Mouse (Mus musculus) gastrocnemius, postnatal 36 days (tissue): ENCODE measurements at regions not wholly inside any gene's neighbourhood (a gene's known extent, or its start where the extent isn't known, plus 50 kb on each side); places are given as distances from the start of the nearest gene placed in this dataset.

ENCODE experiments used
- DNase-seq, 2 experiments: peaks; one replicate each; pipeline ENCODE4 v3.0.0; 2022
- intact Hi-C: fragments of 180-260 bp; cut with DNase I; formaldehyde crosslinking; loops from one replicate; pipeline ENCODE4 v1.15.1; 2025

DNA sequence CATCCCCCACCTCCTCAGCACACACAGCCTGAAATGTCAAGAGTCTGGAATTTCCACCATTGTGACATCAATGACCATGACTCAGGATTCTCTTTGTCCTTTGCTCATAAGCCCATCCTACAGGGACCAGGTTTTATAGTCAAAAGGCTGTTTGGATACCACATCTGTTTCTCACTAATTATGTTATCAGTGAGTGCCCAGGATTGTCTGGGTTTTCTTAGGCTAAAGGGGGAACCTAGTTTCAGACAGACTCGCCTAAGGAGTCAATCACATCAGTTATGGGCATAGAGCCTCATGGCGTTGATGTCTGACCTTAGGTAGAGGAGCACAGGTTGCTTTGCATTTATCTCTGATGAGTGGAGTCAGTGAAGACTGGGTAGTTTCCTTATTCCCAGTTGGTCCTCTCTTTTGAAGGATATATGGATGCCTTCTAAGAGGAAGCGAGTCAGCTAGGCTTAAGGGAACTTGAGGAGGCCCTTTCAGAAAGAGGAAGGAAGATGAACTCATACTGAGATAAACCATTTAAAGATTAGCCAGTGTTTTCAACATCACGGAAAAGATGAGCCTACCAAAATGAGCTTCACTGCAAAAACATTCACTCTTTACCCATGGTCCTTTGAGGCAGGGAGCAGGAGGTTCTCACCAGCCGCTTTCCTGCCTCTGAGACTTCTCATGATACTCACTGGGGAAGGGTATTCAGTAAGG, 143.8 kb upstream of the Tmem164 start:
- intact Hi-C loops: loop anchor here (5.0 kb wide), 1 partner anchor 210 kb away; no protein-coding TSS in a partner anchor
- no peak for DNase-seq

DNA sequence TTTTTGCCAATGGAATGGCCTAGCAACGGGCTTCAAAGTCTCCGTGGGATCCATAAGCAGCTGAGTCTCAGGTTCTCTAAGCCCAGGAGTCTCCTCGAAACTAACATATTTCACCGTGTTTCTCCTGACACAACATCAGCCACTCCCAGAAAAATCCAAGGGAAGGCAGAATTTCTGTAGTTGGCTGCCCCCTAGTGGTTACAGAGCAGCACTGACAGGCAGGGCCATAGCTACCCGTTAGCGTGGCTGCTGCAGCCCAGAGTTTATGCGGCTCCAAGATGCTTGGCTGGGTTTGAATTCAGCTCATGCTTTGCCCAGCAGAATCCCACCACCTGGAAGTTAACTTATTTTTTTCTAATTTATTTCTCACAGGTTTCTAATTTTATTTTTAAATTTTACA, 140.9 kb upstream of the Tmem164 start:
- intact Hi-C loops: no loop called here
- peak in 1 of 2 experiments; percentile 28 for DNase-seq

DNA sequence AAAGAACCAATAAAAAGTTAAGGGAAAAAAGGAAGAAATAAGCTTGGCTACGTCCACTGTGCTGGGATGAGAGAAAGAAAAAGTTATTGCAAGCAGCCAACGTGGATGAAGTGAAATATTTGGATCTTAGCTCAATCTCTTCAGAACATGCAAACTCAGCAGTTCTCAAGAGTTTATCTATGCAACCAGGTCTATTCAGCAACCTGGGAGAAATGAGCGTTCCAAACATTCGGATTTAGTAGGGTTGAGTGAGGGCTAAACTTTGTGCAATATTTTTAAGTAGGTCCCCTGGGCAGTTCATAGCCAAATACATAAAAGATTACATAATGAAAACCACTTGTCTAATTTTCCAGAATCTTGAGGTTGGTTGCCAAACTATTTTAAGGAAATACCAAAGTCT, 129.0 kb upstream of the Tmem164 start:
- intact Hi-C loops: no loop called here
- no peak for DNase-seq

DNA sequence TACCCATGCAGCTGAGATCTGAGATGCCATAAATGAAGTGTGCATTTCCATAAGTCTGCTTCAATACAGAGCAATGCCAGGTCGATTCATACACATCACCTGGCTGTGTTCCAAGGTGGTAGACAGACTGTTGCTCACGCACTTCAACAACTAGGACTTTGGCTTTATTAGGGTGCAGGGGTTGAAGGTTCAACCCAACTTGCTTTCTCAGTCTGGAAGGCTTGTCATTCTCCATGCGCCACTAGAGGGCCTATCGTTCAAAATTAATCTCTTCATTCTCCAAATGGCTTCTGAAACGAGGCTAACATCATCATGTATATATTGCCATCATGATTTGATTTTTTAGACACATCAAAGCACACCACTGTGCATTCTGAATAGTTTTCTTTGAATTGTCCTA, 127.0 kb upstream of the Tmem164 start:
- no peak for DNase-seq
- intact Hi-C loops: loop anchor here (2.0 kb wide), 1 partner anchor 255 kb away; no protein-coding TSS in a partner anchor

DNA sequence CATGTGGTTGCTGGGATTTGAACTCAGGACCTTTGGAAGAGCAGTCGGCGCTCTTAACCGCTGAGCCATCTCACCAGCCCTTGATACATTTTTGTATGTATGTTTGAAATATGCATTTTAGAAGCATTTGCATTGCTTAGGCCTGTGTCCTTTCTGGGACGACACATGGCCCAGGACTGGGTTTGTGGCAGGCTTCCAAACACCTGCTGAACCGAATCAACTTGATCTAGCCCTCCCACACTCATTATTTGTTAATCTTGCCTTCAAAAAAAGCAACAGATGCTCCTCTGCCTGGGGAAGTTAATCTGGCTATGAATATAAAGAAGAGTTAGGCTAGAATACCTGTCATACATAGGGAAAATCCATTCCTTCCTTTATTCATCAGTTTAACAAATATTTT, 123.7 kb upstream of the Tmem164 start:
- intact Hi-C loops: no loop called here
- no peak for DNase-seq

DNA sequence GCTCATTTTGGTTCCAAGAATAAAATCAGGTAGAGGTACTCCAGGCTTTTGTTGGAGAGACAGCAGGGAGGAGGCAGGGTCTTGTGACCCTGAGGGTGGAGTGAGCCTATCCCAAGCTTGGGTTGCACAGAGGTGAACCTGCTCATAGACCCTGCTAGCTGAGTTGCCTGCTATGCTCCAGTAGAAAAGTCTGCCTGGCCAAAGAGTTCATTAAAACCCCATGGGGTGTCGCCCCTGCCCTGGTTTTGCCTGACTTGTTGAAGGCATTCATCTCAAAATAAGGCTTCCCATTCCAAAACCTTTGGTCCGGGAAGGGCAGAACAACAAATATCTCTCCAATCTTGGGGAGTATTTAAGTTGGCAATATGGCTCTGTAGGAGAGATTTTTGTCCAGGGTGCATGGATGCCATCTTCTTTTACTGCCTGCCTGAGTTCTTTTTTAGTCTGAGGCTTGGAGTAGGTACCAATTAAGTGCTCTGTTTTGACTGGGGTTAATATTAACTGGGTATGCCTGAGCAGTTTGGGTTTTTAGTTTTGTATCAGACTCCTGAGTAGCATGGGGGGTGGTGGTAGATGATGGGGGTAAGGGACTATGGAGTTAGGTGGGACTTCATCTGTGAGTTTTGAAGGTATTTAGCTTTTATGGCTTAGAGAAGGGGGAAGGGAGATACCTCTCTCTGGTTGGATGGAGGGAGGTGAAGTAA, 120.8 kb upstream of the Tmem164 start:
- no peak for DNase-seq
- intact Hi-C loops: no loop called here

DNA sequence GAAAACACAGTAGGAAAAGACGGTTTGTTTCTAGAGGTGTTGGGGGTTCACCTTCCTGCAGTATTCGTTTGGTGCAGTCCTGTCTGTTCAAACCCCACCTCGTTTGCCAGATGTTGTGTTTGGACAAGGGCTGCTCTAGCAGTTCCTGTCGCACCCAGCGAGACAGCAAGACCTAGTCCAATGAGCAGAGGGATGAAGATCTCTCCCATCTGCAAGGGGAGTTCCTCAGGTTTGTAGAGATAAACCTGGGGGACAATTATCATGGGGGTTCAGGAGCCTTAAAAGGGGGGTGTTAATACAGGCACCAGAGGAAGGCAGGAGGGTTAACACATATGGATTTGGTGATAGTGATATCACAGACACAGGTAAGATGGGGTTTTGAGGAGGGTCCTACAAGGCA, 119.4 kb upstream of the Tmem164 start:
- no peak for DNase-seq
- intact Hi-C loops: no loop called here

DNA sequence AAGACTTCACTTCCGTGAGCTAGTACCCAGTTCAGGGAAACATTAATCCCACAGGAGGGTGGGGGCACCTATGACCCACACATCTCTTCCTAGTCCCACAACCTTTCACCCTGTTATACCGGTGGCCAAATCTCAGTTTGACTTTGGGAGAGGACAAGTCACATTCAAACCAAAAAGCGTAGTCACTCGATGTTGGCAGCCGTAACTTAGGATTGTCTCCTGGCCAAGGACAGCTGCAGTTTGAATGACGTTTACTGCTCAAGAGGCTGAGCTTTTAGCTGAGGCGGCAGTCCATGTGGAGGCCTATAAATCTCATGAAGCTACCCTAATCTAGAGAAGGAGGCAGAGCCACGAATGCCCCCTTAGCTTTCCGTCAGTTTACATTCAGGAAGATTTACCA, 117.0 kb upstream of the Tmem164 start:
- intact Hi-C loops: no loop called here
- DNase-seq: peak in 1 of 2 experiments; percentile 18

DNA sequence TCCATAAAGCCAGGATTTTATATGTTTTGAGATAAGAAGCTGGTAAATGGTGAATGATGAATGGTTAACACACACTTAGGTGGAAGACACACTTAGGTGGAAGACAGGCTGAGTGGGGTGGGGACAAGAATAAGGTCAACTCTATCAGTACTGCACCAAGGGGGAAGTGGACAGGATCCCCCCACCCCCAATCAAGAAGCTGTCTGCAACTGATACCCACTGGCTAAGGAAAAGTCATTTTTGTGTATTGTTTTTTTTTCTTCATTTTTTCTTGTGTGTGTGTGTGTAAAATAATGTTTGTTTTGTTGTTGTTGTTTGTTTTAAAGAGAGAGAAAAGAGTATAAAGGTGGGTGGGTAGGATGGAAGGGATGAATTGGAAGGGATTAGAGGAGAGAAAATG, 109.4 kb upstream of the Tmem164 start:
- intact Hi-C loops: no loop called here

DNA sequence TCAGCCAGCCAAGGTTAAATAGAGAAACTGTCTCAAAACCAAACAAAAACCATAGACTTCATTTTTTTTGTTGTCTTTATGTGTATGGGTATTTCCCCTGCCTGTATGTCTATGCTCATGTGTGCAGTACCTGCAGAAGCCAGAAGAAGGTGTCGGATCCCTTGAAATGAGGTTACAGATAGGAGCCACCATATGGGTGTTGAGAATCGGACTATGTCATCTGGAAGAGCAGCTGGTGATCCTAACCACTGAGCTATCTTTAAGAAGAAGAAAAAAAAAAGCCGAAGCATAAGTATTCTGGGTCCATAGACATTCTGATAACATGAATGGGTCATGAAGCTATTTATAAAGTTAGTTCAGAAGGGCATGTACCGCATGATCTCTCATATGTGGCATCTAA, 107.2 kb upstream of the Tmem164 start:
- no peak for DNase-seq
- intact Hi-C loops: no loop called here

More for the DNA sequence above, 109.4 kb upstream of the Tmem164 start:
- DNase-seq: no peak

DNA sequence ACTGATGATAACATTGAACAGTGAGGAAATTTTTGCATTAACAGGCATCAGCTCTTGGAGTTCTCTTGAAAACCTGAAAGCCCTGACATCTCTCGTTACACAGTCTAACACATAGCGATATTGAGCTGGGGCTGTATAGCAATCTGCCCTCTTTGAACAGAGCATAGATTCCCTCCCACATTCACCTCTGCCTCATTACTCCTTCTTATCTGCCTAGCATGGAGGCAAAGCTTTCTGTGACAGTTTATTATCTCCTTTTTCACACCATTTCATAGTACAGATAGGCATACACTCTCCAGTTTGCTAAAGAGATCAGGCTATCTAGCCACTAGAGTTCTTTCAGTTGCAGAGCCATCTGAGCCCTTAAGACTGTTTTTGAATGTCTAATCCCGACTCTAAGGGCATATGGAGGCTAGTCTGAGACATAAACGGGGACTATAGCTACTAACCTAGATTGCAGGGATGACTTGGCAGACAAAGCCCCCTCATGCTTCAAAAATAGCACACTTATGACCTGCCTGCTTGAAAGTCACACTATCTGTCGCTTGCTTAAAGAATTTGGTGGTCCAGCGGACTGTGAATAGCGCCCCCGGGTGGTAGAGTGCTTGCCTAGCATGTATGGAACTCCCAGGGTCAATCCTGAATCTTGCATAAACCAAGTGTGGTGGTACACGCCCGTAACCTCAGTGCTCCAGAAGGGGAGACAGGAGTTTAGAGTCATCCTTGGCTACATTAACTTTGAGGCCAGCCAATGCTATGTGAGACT, 106.1 kb upstream of the Tmem164 start:
- intact Hi-C loops: no loop called here
- DNase-seq: no peak

DNA sequence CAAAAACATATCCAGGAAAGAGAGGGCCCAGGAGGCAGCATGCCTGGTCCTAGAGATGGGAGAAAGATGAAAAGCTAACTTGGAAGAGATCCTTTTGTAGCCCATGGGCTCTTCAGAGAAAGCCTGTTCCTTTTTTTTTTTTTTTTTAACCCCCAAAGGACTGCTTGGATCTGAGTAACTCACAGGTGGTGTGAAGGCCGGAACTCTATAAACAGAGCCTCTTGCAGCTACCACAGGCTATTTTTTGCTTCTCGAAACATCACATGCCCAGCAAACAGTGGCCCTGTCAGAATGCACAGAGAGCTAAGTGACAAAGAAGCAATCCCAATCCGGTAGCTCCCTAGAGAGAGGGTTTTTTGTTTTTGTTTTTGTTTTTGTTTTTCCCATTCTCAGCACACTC, 105.1 kb upstream of the Tmem164 start:
- intact Hi-C loops: no loop called here
- no peak for DNase-seq

DNA sequence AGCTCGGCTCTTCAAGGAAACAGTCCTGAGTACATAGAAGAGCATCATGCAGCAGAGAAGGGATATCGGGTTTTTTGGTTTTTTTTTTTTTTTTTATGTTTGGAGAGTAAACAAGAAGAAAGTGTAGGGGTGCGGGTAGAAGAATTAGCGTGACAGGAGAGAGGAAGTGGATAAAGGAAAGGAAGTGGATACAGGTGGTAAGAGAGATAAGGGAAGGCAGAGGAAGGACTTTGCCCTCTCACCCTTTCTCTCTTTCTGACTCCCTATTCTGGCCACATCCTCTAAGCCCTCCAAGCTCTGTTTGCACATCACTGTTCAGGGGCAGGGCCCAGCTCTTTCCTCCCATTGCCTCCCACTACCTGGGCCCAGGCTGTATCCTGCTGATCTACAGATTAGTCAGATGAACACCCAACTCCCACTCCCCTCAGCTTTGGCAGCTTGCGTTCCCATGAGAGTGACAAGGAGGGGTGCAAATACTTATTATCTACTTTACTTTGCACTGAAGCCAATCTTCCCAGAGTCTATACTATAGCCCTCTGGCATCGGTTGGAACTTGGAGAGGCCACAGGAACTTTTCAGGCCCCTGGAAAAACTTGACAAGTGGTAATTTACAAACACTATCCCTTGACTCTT, 103.6 kb upstream of the Tmem164 start:
- intact Hi-C loops: no loop called here
- DNase-seq: no peak

DNA sequence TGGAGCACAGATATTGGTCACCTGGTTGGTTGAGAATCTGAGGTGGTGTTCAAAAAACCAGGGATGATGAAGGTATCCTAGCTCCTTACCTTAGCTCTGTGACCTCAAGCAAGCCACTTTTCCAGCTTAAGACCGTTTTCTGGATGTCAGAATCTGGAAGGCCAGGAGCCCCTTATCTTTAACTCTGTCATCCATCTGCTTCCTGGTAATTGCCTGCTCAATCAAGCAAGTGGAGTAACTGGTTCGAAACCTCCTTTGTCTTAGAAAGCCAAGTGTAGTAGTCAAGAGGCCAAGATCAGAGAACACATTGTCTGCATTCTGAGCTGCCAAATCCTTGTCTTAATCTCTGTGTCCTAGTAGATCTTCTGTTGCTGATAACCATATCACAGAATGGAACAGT, 95.9 kb upstream of the Tmem164 start:
- no peak for DNase-seq
- intact Hi-C loops: no loop called here

DNA sequence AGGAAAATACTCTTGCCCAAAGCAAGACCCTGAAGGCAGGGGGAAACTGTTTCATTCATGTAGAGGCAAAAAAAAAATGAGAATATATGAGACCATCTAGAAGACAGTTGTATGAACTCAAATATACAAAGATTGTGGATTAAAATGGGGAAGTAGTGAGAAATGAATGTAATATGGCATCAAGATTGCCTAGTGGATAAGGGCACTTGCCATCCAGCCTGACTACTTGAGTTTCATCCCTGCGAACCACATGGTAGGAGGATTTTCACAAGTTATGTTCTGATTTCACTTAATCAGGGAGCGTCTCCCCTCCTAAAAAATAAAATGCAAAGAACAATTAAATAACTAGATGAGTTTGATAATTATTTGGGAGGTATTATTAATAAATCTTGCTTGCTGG, 81.8 kb upstream of the Tmem164 start:
- intact Hi-C loops: no loop called here
- no peak for DNase-seq

DNA sequence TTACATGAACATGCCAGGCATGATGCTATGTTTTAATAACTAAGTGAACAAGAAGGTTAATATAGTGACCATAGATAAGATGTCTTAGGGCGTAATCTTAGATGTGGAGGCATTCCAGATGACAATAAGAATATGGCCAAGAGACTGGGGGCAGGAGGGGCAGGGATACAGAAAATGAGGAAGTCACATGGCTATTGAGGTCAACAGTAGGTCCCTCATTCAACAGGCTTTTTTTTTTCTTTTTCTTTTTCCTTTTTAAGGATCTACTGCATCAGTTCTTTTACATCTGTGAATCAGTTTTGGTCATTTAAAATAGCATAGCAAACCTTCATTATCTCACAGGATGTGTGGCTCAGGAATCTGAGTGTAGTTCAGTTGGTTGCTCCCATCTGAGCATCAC, 80.4 kb upstream of the Tmem164 start:
- intact Hi-C loops: no loop called here
- no peak for DNase-seq

DNA sequence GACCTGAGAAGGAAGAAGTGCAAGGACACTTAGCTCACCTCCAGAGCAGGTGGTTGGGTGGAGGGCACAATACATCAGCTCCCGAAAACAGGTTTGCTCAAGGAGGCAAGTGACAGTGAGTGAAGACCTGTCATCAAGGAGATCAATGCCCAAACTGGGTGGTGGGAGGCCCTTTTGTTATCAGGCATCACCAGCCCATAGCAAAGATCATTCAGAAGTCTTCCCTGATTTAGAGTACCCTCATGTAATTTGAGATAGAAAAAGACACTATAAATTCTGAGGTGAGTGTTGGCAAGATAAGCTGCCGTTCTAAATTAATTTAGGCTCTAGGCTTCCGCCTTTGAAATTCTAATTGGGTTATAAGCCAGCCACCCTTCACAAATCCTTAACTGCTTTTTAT, 76.1 kb upstream of the Tmem164 start:
- intact Hi-C loops: no loop called here

DNA sequence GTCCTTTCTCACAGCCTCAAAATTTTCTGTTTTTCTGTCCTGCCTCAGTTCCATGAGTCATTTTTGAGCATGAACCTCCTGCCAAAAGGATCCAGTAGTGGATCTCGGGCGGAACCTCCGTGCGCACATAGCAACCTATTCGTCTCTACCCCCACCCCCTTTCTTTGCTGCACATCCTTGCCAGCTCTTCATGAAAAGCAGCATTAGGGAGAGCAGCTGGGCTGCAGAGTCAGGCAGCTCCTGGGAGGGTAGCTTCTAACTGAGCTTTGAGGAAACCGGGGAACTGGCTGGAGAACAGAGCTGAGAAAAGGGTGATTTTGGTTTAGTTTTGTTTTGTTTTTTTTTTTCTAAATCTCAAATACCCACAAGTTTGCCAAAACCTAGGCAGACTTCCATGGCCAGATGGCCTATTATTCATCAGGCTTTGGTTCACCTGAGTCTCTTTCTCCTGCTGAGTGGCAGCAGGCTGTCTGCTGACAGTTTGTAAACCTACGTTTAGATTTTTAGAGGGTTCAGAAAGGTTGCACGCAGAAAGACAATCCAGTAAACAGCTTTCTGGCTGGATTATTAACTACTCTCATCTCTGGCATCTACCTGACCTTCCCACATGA, 74.5 kb upstream of the Tmem164 start:
- intact Hi-C loops: no loop called here

More for the DNA sequence above, 76.1 kb upstream of the Tmem164 start:
- no peak for DNase-seq

DNA sequence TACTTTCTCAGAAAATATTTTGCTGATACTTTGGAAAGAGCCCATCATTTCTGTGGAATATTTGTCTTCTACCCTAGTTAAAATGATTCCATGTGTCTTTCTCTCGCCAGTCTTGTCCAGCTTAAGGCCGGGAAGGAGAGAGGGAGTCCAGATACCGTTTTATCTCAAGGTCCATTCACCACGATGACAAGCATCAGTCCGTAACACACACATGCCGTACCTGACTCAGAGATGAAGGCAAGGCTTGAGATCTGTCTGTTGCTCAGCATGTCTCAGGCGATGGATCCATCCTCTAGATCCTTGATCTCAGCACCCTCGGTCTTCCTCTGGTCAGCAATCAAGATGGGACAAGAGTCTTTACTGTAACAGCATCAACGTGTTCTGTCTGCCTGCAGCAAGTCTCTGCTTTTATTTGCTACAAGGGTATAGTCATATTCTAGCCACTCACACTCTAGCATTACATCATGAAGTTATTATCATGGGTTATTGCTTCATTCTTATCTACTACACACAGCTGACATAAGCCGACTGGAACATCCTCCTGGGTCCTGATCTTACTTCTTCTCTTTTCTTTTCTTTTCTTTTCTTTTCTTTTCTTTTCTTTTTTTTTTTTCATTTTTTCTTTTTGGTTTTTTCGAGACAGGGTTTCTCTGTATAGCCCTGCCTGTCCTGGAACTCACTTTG, 64.9 kb upstream of the Tmem164 start:
- intact Hi-C loops: no loop called here

More for the DNA sequence above, 74.5 kb upstream of the Tmem164 start:
- DNase-seq: no peak

DNA sequence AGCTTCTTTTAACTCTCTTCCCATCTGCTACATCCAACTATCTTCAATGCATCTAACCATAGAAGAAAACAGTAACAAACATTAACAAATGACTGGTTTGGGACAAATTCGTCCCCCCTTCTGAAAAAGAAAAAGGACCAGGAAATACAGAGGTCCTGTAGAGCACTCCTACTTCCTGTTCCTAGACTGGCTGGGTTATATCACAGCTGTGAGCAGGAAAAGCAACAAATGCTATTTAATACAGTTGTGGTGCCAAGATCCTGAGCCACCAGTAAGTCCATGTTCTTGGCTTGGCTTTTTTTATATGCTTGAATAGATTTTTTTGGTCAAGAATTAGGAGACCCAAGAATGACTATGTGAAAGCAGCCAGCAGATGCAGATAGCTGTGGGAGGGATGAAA, 62.8 kb upstream of the Tmem164 start:
- intact Hi-C loops: no loop called here
- no peak for DNase-seq

More for the DNA sequence above, 64.9 kb upstream of the Tmem164 start:
- DNase-seq: no peak
